Mouse (Mus musculus) erythroblast, embryonic 14.5 days (primary cell): ENCODE measurements around the gene Fam83e. TPM values are rescaled to one million over a fixed set of nuclear protein-coding genes. Genes with fewer than 3 reads are reported as not detected.

ENCODE experiments used
- H3K27me3 ChIP-seq: 2 replicates; pipeline ENCODE4 v1.6.1; 2012; ENCODE audit warnings: inconsistent platforms; ENCODE audit not compliant: control insufficient read depth
- H3K36me3 ChIP-seq: 2 replicates; pipeline ENCODE4 v1.6.1; 2012; ENCODE audit warnings: mild to moderate bottlenecking, inconsistent platforms; ENCODE audit not compliant: control insufficient read depth
- H3K4me1 ChIP-seq: 2 replicates; pipeline ENCODE4 v1.6.1; 2012; ENCODE audit warnings: inconsistent platforms; ENCODE audit not compliant: control insufficient read depth
- H3K4me3 ChIP-seq: replicated peaks from 2 replicates; pipeline ENCODE3; 2012; ENCODE audit warnings: moderate library complexity, mild to moderate bottlenecking, inconsistent platforms
- H3K9me3 ChIP-seq: 2 replicates; pipeline ENCODE4 v1.6.1; 2012; ENCODE audit warnings: low read length, inconsistent platforms, mixed read lengths; ENCODE audit not compliant: control insufficient read depth
- GATA1 ChIP-seq: IDR thresholded peaks from 2 replicates; pipeline ENCODE4 v1.6.1; 2012; ENCODE audit warnings: low read length, inconsistent platforms, mixed read lengths
- TAL1 ChIP-seq: IDR thresholded peaks from 3 replicates; pipeline ENCODE4 v1.6.1; 2012; ENCODE audit warnings: low read length, inconsistent platforms, mixed read lengths
- polyA plus RNA-seq: library from polyadenylated mRNA; stranded (reverse); fragments of >175 nt; gene quantifications from 2 replicates; pipeline ENCODE4 v1.2.3, GENCODE M21; 2012

Fam83e gene
- polyA plus RNA-seq, 1 experiment, result 0.11 TPM

DNA sequence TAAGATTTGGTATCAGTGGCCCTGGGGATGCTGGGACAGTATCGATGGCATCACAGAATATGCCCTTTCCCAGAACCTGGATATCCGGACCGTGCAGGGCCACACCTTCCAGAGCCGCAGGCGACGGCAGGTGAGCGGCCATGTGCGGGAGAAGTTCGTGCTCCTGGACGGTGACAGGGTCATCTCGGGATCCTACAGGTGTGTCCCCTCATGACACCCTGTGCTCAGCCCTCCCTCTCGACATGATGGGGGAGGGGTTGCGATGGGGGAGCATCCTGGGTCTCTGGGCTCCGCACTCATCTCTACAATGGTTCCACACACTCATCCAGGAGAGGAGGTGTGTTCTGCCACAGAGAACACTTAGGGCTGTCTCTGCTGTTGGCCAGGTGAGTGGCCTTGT lies 2.8 kb downstream of the Fam83e start:
- no peaks in the 10 kb centered on the region for H3K9me3 ChIP-seq
- peaks cover 98% of the 10 kb centered on the region for H3K36me3 ChIP-seq
- TF ChIP-seq TAL1 (no peak), GATA1 (no peak)
- peaks cover 20% of the 10 kb centered on the region for H3K4me1 ChIP-seq
- H3K27me3 ChIP-seq, result no peaks in the 10 kb centered on the region
- H3K4me3 ChIP-seq, result no peak overlapping the region

- TF ChIP-seq TAL1 (no peak), GATA1 (no peak)
- H3K36me3 ChIP-seq, result peaks cover 94% of the 10 kb centered on the region
- no peaks in the 10 kb centered on the region for H3K27me3 ChIP-seq
- no peaks in the 10 kb centered on the region for H3K9me3 ChIP-seq
- H3K4me3 ChIP-seq, result no peak overlapping the region
- H3K4me1 ChIP-seq, result peaks cover 17% of the 10 kb centered on the region
These were observed 4.1 kb downstream of the Fam83e start for GRCm38 (mm10) chr7:45725151-45725550.

- H3K27me3 ChIP-seq, result no peaks in the 10 kb centered on the region
- TF ChIP-seq TAL1 (no peak), GATA1 (no peak)
- no peak within 1 kb of the TSS for H3K4me3 ChIP-seq
- peaks cover 89% of the 10 kb centered on the region for H3K36me3 ChIP-seq
- peaks cover 22% of the 10 kb centered on the region for H3K4me1 ChIP-seq
- no peaks in the 10 kb centered on the region for H3K9me3 ChIP-seq
These were observed 4.7 kb downstream of the Fam83e start, which contains the start of gene Spaca4 for GRCm38 (mm10) chr7:45725713-45726112. Gene Spaca4 (minus strand): TSS chr7:45725813.

DNA sequence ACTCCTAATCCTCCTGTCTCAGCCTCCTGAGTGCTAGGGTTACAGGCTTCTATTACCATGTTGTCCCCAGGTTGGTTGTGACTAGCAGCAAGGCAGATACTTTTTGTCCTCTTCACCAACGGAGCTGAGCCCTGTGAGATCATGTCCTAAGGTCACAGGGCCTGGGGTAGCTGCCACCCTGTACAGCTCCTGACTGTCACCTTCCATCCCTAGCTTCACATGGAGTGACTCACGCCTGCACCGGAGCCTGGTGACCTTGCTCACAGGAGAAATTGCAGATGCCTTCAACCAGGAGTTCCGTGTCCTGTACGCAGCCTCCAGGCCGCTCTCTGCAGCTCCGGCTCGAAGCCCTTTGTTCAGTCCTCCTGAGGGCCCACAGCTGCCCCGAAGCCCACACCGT lies 5.4 kb downstream of the Fam83e start:
- no peak overlapping the region for H3K4me3 ChIP-seq
- H3K36me3 ChIP-seq, result peaks cover 82% of the 10 kb centered on the region
- H3K27me3 ChIP-seq, result no peaks in the 10 kb centered on the region
- TF ChIP-seq GATA1 (no peak), TAL1 (no peak)
- peaks cover 25% of the 10 kb centered on the region for H3K4me1 ChIP-seq
- H3K9me3 ChIP-seq, result no peaks in the 10 kb centered on the region

DNA sequence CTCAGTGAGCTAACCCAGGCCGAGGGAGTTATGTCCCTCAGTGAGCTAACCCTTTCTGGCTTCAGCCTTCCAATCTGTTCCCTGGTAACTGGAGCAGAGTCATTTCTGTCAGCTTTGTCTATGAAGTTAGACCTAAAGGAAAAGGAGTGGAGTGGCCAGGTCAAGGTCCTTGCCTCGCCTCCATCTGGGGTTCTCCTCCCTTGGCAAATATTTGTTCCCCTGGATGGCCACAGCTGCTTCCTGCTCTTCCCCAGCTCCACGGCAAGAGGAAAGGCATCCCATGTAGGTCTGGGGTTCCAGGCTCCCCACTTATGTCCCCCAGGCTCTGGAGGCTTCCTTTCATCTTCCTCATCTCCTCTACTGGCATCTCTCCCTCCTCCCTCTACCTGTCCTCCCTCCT lies 6.6 kb downstream of the Fam83e start:
- Histone ChIP-seq H3K27me3 (no peaks in the 10 kb centered on the region), H3K4me1 (peaks cover 26% of the 10 kb centered on the region), H3K4me3 (no peak overlapping the region), H3K9me3 (no peaks in the 10 kb centered on the region), H3K36me3 (peaks cover 70% of the 10 kb centered on the region)
- TF ChIP-seq GATA1 (no peak), TAL1 (no peak)

DNA sequence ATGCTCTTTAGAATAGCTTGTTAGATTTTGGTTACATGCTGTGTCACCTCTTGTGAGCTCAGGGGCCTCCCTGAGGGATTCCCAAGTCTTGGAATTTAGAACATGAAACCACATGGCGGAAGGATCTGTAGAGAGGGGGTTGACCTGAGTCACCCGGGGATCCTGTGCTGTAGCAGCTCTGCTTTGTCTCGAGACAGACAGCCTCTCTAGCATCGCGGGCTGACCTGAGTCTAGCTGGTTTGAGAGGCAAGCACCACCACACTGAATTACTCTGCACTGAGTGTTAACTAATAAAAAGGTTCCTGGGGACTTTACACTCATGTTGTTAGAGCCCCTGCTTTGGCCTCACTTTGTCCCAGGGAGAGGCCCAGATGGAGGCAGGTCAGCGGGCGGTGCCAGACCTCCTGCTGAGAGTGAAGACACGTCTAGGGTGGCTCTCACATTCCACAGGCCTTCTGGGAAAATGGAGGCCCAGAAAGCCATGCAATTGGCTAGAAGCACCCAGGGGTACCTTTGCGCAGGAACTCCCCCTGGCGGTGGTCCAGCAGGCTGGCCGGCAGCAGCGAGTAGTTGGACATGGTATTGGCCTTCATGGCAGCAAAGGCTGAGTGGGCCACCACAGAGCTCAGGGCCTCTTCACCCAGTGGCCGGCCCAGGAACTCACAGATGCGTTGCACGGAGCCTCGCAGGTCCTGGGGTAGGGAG lies 9.9 kb downstream of the Fam83e start:
- TF ChIP-seq TAL1, result no peak
- no peak for TF ChIP-seq GATA1
- Histone ChIP-seq H3K4me3 (no peak overlapping the region), H3K27me3 (no peaks in the 10 kb centered on the region; the same call in 1 of the 2 replicates), H3K4me1 (peaks cover 26% of the 10 kb centered on the region), H3K9me3 (no peaks in the 10 kb centered on the region), H3K36me3 (peaks cover 37% of the 10 kb centered on the region)

DNA sequence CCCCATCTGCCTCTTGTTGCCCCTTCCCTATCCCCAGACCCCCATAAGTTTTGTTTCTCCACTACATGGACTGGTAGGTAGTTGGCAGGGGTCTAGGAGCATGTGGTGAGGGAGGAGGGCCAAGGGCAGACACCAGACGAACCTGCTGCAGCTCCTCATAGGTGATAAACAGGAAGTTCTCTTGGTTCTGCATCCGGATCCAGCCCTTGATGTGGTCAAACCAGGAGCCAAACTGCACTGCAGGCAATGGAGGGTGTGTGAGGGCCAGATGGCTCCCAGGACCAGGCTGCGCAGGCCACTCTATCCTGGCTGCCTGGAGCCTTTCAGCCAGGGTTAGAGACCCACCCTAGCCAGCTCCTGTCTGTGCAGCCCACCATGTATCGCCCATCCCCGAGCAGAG lies 12.5 kb downstream of the Fam83e start:
- Histone ChIP-seq H3K4me3 (no peak overlapping the region), H3K36me3 (peaks cover 13% of the 10 kb centered on the region), H3K4me1 (peaks cover 26% of the 10 kb centered on the region), H3K9me3 (no peaks in the 10 kb centered on the region), H3K27me3 (no peaks in the 10 kb centered on the region; the same call in 1 of the 2 replicates)
- TF ChIP-seq TAL1, result no peak
- TF ChIP-seq GATA1, result no peak

DNA sequence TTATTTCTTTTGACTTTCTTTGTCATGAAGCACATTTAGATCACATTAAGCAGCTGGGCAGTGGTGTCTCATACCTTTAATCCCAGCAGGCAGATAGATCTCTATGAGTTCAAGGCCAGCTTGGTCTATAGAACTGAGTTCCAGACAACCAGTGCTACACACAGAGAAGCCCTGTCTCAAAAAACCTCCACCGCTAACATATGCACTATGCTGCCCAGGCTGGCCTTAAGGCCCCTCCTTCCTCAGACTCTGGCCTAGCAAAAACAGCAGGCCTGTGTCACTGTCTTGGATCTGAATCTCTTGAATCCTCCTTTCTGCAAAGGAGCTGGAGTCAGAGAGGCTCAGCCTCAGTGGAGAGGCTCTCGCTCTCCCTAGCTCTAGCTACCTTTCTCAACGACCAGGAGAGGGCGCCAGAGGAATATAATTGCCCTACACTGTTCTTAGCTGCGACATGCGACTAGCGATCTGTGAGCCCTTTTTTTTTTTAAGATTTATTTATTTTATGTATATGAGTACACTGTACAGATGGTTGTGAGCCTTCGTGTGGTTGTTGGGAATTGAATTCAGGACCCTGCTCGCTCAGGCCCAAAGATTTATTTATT lies 18.3 kb downstream of the Fam83e start:
- no peaks in the 10 kb centered on the region for H3K36me3 ChIP-seq
- TF ChIP-seq TAL1 (no peak), GATA1 (no peak)

GRCm38 (mm10) chr7:45739820-45740219 lies 18.8 kb downstream of the Fam83e start:
- Histone ChIP-seq H3K4me1 (no peaks in the 10 kb centered on the region; the same call in 1 of the 2 replicates), H3K27me3 (peaks cover 5% of the 10 kb centered on the region), H3K4me3 (no peak overlapping the region), H3K36me3 (no peaks in the 10 kb centered on the region), H3K9me3 (no peaks in the 10 kb centered on the region)
- TF ChIP-seq GATA1, result no peak
- no peak for TF ChIP-seq TAL1

More for the DNA sequence above, 18.3 kb downstream of the Fam83e start:
- Histone ChIP-seq H3K4me3 (no peak overlapping the region), H3K9me3 (no peaks in the 10 kb centered on the region), H3K4me1 (no peaks in the 10 kb centered on the region; the same call in 1 of the 2 replicates), H3K27me3 (peaks cover 5% of the 10 kb centered on the region)
